Mouse (Mus musculus) liver, postnatal 0 days (tissue): ENCODE results near the gene Ercc6.

Source experiments
- CTCF ChIP-seq: sonication (generic); IDR thresholded peaks from 2 replicates; pipeline ENCODE4 v1.5.1; 2016; ENCODE audit warnings: antibody characterized with exemption, low read depth
- EP300 ChIP-seq: IDR thresholded peaks from 2 replicates; pipeline ENCODE4 v1.6.1; 2016; ENCODE audit warnings: antibody characterized with exemption, low read depth, mild to moderate bottlenecking

GRCm38 (mm10) chr14:32572519-32572918 lies 59.2 kb downstream of the Ercc6 start:
- TF ChIP-seq EP300 (no peak), CTCF (0 out of 2 replicates have a peak, but pooled peaks have one; percentile 12)
